Mouse (Mus musculus) hindbrain, embryonic 14.5 days (tissue): ENCODE results near the gene Mga. TPM values are rescaled to one million over a fixed set of nuclear protein-coding genes. Genes with fewer than 3 reads are reported as not detected.

ENCODE experiments used
- ATAC-seq: fragments of 200-750 bp; cut with Nextera tagmentation; 2 replicates; pipeline ENCODE4 v1.8.0; 2017; ENCODE audit warnings: moderate number of reproducible peaks, mild to moderate bottlenecking, moderate TSS enrichment, moderate library complexity; ENCODE audit not compliant: low FRiP score
- DNase-seq: peaks from one replicate; pipeline ENCODE4 v3.0.0-alpha.2; 2015; ENCODE audit warnings: low spot score
- H3K27ac ChIP-seq: fragments of 300-500 bp; sonication (generic); 2 replicates; pipeline ENCODE4 v1.5.1; 2014; ENCODE audit warnings: mild to moderate bottlenecking, moderate library complexity
- H3K27me3 ChIP-seq: fragments of 300-500 bp; sonication (generic); 2 replicates; pipeline ENCODE4 v1.6.1; 2014; ENCODE audit warnings: mild to moderate bottlenecking, low read length, mixed read lengths; ENCODE audit not compliant: control insufficient read depth, insufficient read depth
- H3K36me3 ChIP-seq: fragments of 300-500 bp; sonication (generic); replicated peaks from 2 replicates; pipeline ENCODE4 v1.6.1; 2014; ENCODE audit not compliant: control insufficient read depth, insufficient read depth
- H3K4me1 ChIP-seq: fragments of 300-500 bp; sonication (generic); replicated peaks from 2 replicates; pipeline ENCODE4 v1.6.1; 2014; ENCODE audit warnings: antibody characterized with exemption, low read length, mixed read lengths; ENCODE audit not compliant: control insufficient read depth, insufficient read depth
- H3K4me2 ChIP-seq: fragments of 300-500 bp; sonication (generic); replicated peaks from 2 replicates; pipeline ENCODE4 v1.6.1; 2014; ENCODE audit warnings: mild to moderate bottlenecking, moderate library complexity
- H3K4me3 ChIP-seq: fragments of 300-500 bp; sonication (generic); replicated peaks from 2 replicates; pipeline ENCODE4 v1.5.1; 2014; ENCODE audit warnings: mild to moderate bottlenecking, low read length
- H3K9ac ChIP-seq: fragments of 300-500 bp; sonication (generic); 2 replicates; pipeline ENCODE4 v1.6.1; 2014
- H3K9me3 ChIP-seq: fragments of 300-500 bp; sonication (generic); 2 replicates; pipeline ENCODE4 v1.6.1; 2016; ENCODE audit warnings: low read length; ENCODE audit not compliant: control insufficient read depth
- WGBS: fragments of 180-500 bp; shearing (Covaris S2); extraction: QIAGEN DNeasy Blood & Tissue Kit; methylation state at CpG from one replicate; pipeline ENCODE4 v1.1.7; 2014; 5-methylcytosine and 5-hydroxymethylcytosine counted together
- microRNA-seq: library from miRNA; unstranded; fragments of <30 nt; microRNA quantifications from one replicate; pipeline ENCODE4, GENCODE M21; 2016
- polyA plus RNA-seq: library from polyadenylated mRNA; unstranded; fragments of >200 nt; fragmentation: Nextera tagmentation; extraction: Ambion mirVana; gene quantifications from 2 replicates; pipeline ENCODE4 v1.2.1, GENCODE M21; 2014

Gene Mga
- polyA plus RNA-seq, 1 experiment from 2014 or later: 35.1 TPM

DNA sequence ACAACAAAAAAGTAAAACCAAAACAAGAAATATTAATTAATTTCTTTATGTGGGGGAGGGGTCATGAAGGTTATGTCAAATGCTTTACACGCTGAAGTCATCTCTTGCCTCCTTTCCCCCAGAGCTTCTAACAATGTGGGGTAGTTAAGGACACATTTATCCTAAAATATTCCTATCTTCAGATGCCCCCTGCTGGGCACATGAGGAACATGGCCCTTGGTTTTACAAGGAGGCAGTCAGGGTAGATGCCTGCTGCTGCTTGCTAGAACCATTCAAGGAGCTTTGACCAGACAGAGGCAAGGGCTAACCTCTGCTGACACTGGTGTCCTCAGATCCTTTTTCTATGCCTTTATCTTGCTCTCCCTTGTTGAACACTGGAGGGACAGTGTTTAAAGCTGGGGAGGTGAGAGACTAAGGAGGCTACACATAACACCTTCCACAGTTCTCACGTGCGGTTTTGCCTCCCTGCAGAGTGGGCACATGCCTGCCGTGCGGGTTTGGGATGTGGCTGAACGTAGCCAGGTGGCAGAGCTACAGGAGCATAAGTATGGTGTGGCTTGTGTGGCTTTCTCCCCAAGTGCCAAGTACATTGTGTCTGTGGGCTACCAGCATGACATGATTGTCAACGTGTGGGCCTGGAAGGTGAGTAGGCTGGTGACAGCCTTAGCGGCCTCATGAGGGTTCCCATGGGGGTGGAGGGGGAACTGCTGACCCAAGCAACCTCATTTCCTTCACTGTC lies 114.6 kb downstream of the Mga start:
- 79% methylated on average over 8 of the region's 8 CpGs for WGBS
- H3K4me1 ChIP-seq: no peaks in the 10 kb centered on the region
- DNase-seq (peak; percentile 63), ATAC-seq (peak; percentile 51; the same call in 1 of the 2 replicates)
- H3K4me2 ChIP-seq: no peak overlapping the region
- no peaks in the 10 kb centered on the region for H3K9me3 ChIP-seq
- H3K27ac ChIP-seq: no peak overlapping the region
- H3K9ac ChIP-seq: no peak overlapping the region
- H3K36me3 ChIP-seq: peaks cover 30% of the 10 kb centered on the region
- no peak overlapping the region for H3K4me3 ChIP-seq
- H3K27me3 ChIP-seq: no peaks in the 10 kb centered on the region

DNA sequence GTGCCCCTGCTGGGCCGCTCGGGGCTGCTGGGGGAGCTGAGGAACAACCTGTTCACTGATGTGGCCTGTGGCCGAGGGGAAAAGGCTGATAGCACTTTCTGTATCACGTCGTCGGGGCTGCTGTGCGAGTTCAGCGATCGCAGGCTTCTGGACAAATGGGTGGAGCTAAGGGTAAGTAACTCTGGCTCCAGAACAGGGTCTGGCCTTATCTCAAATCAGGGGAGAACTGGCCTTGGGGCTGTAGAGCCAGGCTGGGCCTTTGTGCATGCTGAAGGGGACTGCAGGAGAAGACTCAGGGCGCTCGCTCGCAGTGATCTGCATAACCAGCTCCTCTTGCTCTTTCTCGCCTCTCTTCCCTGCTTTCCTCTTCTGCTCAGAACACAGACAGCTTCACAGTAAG lies 115.9 kb downstream of the Mga start:
- no peak for ATAC-seq
- Histone ChIP-seq H3K27ac (no peak overlapping the region), H3K4me2 (no peak overlapping the region), H3K9ac (no peak overlapping the region), H3K4me1 (no peaks in the 10 kb centered on the region), H3K9me3 (no peaks in the 10 kb centered on the region), H3K36me3 (peaks cover 42% of the 10 kb centered on the region), H3K27me3 (no peaks in the 10 kb centered on the region), H3K4me3 (no peak overlapping the region)
- DNase-seq: no peak
- 90% methylated on average over 13 of the region's 13 CpGs for WGBS

DNA sequence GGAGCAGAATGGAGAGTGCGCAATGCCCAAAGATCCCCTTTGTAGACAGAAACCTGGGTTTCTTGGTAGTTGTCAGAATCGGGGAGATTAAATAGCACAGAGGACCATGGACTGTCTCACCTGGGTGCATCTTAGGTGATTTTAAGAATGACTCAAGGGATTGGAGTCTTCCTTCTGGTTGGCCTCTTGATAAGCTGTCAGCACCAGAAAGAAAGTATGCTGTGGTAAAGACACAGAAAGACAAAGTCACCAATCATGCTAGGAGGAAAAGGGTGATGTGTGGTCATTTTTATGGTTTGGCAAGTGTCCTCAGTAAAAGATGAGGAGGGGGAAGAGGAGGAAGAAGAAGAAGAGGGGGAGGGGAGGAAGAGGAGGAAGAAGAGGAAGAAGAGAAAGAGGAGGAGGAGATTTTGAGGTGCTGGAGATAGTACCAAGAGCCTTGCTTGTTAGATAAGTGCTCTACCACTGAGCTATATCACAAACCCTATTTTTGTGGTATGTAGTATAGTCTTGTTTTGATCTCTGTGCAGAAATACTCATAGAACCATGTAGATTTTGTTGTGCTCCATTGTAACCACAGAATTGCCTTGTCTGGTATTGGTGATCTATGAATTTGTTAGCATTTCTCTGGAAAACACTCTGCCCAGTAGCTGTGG lies 116.9 kb downstream of the Mga start:
- Histone ChIP-seq H3K4me2 (no peak overlapping the region), H3K9ac (no peak overlapping the region), H3K27me3 (no peaks in the 10 kb centered on the region), H3K27ac (no peak overlapping the region), H3K4me1 (no peaks in the 10 kb centered on the region), H3K4me3 (no peak overlapping the region), H3K36me3 (peaks cover 53% of the 10 kb centered on the region), H3K9me3 (no peaks in the 10 kb centered on the region)
- WGBS: 96% methylated on average over 2 of the region's 2 CpGs
- DNase-seq: no peak
- no peak for ATAC-seq

DNA sequence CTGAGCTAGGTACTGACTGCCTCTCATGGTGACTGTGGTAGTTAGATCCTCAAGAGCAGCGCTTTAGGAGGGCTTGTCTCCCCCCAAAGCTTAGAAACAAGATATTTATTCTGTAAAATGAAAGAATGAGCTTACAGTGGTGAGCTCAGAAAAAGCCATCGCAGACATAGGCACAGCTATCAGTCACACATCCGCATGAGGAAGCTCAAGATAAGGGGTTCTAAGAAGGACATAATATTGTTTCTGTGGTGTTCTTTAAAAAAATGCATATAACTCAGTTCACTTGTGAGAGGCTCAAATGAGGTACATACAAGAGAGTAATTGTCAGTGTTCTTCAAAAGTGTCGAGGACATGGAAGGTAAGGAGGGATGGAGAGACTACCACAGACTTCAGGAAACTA lies 118.9 kb downstream of the Mga start:
- peaks cover 72% of the 10 kb centered on the region for H3K36me3 ChIP-seq
- no peaks in the 10 kb centered on the region for H3K4me1 ChIP-seq
- H3K27me3 ChIP-seq: no peaks in the 10 kb centered on the region
- H3K4me3 ChIP-seq: no peak overlapping the region
- 94% methylated on average over 4 of the region's 4 CpGs for whole genome bisulfite sequencing
- DNase-seq (no peak), ATAC-seq (no peak)
- H3K9ac ChIP-seq: no peak overlapping the region
- H3K9me3 ChIP-seq: no peaks in the 10 kb centered on the region
- no peak overlapping the region for H3K4me2 ChIP-seq
- no peak overlapping the region for H3K27ac ChIP-seq

DNA sequence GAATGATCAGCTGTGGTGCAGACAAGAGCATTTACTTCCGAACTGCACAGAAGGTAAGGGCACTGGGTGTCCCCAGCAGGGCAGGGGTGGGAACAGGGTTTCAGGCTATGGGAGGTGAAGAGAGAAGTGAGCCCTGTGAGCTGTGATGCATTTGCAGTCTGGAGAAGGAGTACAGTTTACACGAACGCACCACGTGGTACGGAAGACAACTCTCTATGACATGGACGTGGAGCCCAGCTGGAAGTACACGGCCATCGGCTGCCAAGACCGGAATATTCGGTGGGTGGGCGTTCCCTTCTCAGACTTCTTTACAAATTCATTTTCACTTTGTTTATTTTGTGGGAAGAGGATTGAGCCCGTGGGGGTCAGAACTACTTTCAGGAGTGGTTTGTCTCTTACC lies 120.6 kb downstream of the Mga start:
- no peak overlapping the region for H3K4me3 ChIP-seq
- 92% methylated on average over 12 of the region's 12 CpGs for WGBS
- no peak for ATAC-seq
- H3K27me3 ChIP-seq: no peaks in the 10 kb centered on the region
- no peaks in the 10 kb centered on the region for H3K4me1 ChIP-seq
- H3K4me2 ChIP-seq: no peak overlapping the region
- no peaks in the 10 kb centered on the region for H3K9me3 ChIP-seq
- H3K27ac ChIP-seq: no peak overlapping the region
- H3K36me3 ChIP-seq: peaks cover 86% of the 10 kb centered on the region
- H3K9ac ChIP-seq: no peak overlapping the region
- no peak for DNase-seq

Small RNA genes within 50 kb of the gene (microRNA-seq; reads per million reads assigned to microRNA genes)
- gene Mir7665: not detected

Other genes with a start within 250 kb of the Mga start
- 37.4 and 37.9 TPM in 2 replicates for gene Ndufaf1, start 234.4 kb upstream of the Mga start, polyA plus RNA-seq
- gene Rtf1, start 222.2 kb upstream of the Mga start, polyA plus RNA-seq: 35.5 and 36.2 TPM in 2 replicates
- 0.31 and 0.33 TPM in 2 replicates for gene Itpka, start 154.9 kb upstream of the Mga start, polyA plus RNA-seq
- 1.6 and 2.7 TPM in 2 replicates for gene Ltk, start 136.8 kb upstream of the Mga start, polyA plus RNA-seq
- 15.8 and 18.1 TPM in 2 replicates for gene Rpap1, start 109.7 kb upstream of the Mga start, polyA plus RNA-seq
- 26.4 and 26.7 TPM in 2 replicates for gene Tyro3, start 99.5 kb upstream of the Mga start, polyA plus RNA-seq
- 8.6 and 8.9 TPM in 2 replicates for gene Mapkbp1, start 75.5 kb downstream of the Mga start, polyA plus RNA-seq
- gene Jmjd7, start 130.3 kb downstream of the Mga start, polyA plus RNA-seq: 16.6 and 23.3 TPM in 2 replicates
- 4.0 and 4.3 TPM in 2 replicates for gene Gm28042, start 130.3 kb downstream of the Mga start, polyA plus RNA-seq
- gene Pla2g4b, start 136.2 kb downstream of the Mga start, polyA plus RNA-seq: 1.9 and 2.7 TPM in 2 replicates